Mouse (Mus musculus) intestine, embryonic 14.5 days (tissue): ENCODE data around the gene Tap1. TPM values are rescaled to one million over a fixed set of nuclear protein-coding genes. Genes with fewer than 3 reads are reported as not detected.

ENCODE experiments used
- ATAC-seq: fragments of 200-750 bp; cut with Nextera tagmentation; replicated peaks from 2 replicates; pipeline ENCODE4 v1.8.0; 2017; ENCODE audit warnings: low read depth, moderate number of reproducible peaks, moderate TSS enrichment, moderate library complexity; ENCODE audit not compliant: low FRiP score, low TSS enrichment
- DNase-seq: peaks from one replicate; pipeline ENCODE4 v3.0.0-alpha.2; 2018; ENCODE audit warnings: low spot score
- H3K27ac ChIP-seq: fragments of 300-500 bp; sonication (generic); 2 replicates; pipeline ENCODE4 v1.5.1; 2014; ENCODE audit warnings: low read depth, mild to moderate bottlenecking, control low read depth
- H3K27me3 ChIP-seq: fragments of 300-500 bp; sonication (generic); replicated peaks from 2 replicates; pipeline ENCODE4 v1.6.1; 2014; ENCODE audit warnings: low read length, control low read depth; ENCODE audit not compliant: control insufficient read depth, insufficient read depth
- H3K36me3 ChIP-seq: fragments of 300-500 bp; sonication (generic); 2 replicates; pipeline ENCODE4 v1.6.1; 2014; ENCODE audit warnings: low read length, control low read depth; ENCODE audit not compliant: control insufficient read depth, insufficient read depth
- H3K4me1 ChIP-seq: fragments of 300-500 bp; sonication (generic); replicated peaks from 2 replicates; pipeline ENCODE4 v1.6.1; 2014; ENCODE audit warnings: low read length, control low read depth, mixed read lengths; ENCODE audit not compliant: control insufficient read depth, insufficient read depth
- H3K4me2 ChIP-seq: fragments of 300-500 bp; sonication (generic); 2 replicates; pipeline ENCODE4 v1.6.1; 2014; ENCODE audit warnings: low read length
- H3K4me3 ChIP-seq: fragments of 300-500 bp; sonication (generic); 2 replicates; pipeline ENCODE4 v1.5.1; 2014; ENCODE audit warnings: low read depth, low read length, control low read depth, mixed read lengths
- H3K9ac ChIP-seq: fragments of 300-500 bp; sonication (generic); 2 replicates; pipeline ENCODE4 v1.6.1; 2014; ENCODE audit warnings: mild to moderate bottlenecking, low read length
- H3K9me3 ChIP-seq: fragments of 300-500 bp; sonication (generic); 2 replicates; pipeline ENCODE4 v1.6.1; 2016; ENCODE audit warnings: low read length, control low read depth; ENCODE audit not compliant: control insufficient read depth
- WGBS: fragments of 180-500 bp; shearing (Covaris S2); extraction: QIAGEN DNeasy Blood & Tissue Kit; methylation state at CpG from one replicate; pipeline ENCODE4 v1.1.7; 2014; 5-methylcytosine and 5-hydroxymethylcytosine counted together
- polyA plus RNA-seq: library from polyadenylated mRNA; unstranded; fragments of >200 nt; fragmentation: Nextera tagmentation; extraction: Ambion mirVana; gene quantifications from 2 replicates; pipeline ENCODE4 v1.2.1, GENCODE M21; 2014

Tap1 gene
- polyA plus RNA-seq, 1 experiment from 2014 or later = 4.9 TPM

GRCm38 (mm10) chr17:34197904-34198520 is 10.7 kb downstream of the Tap1 start:
- Histone ChIP-seq H3K27me3 (peaks cover 60% of the 10 kb centered on the region), H3K27ac (no peak overlapping the region), H3K36me3 (no peaks in the 10 kb centered on the region), H3K9ac (peak overlapping the region; percentile 22; the same call in 1 of the 2 replicates), H3K4me1 (no peaks in the 10 kb centered on the region), H3K4me3 (peak overlapping the region; percentile 38), H3K4me2 (peak overlapping the region; percentile 74), H3K9me3 (no peaks in the 10 kb centered on the region)
- DNase-seq (peak; percentile 70), ATAC-seq (no peak)
- WGBS = 3% methylated on average over 32 of the region's 32 CpGs

GRCm38 (mm10) chr17:34198521-34198912 is 11.2 kb downstream of the Tap1 start:
- H3K9me3 ChIP-seq = no peaks in the 10 kb centered on the region
- H3K36me3 ChIP-seq = no peaks in the 10 kb centered on the region
- H3K4me3 ChIP-seq = peak overlapping the region; percentile 38
- peak overlapping the region; percentile 74 for H3K4me2 ChIP-seq
- H3K27ac ChIP-seq = no peak overlapping the region
- ATAC-seq = no peak
- H3K27me3 ChIP-seq = peaks cover 62% of the 10 kb centered on the region
- DNase-seq = no peak
- WGBS = 7% methylated on average over 11 of the region's 11 CpGs
- no peaks in the 10 kb centered on the region for H3K4me1 ChIP-seq
- peak overlapping the region; percentile 22; the same call in 1 of the 2 replicates for H3K9ac ChIP-seq

GRCm38 (mm10) chr17:34199050-34199619 is 11.8 kb downstream of the Tap1 start:
- DNase-seq (no peak), ATAC-seq (no peak)
- H3K9ac ChIP-seq = no peak overlapping the region
- no peaks in the 10 kb centered on the region for H3K9me3 ChIP-seq
- no peaks in the 10 kb centered on the region for H3K4me1 ChIP-seq
- 71% methylated on average over 12 of the region's 12 CpGs for WGBS
- H3K4me3 ChIP-seq = no peak overlapping the region
- H3K4me2 ChIP-seq = no peak overlapping the region
- H3K27ac ChIP-seq = no peak overlapping the region
- H3K36me3 ChIP-seq = no peaks in the 10 kb centered on the region
- H3K27me3 ChIP-seq = peaks cover 60% of the 10 kb centered on the region

- H3K27ac ChIP-seq = no peak overlapping the region
- peaks cover 60% of the 10 kb centered on the region for H3K27me3 ChIP-seq
- no peak overlapping the region for H3K9ac ChIP-seq
- no peak overlapping the region for H3K4me2 ChIP-seq
- H3K36me3 ChIP-seq = no peaks in the 10 kb centered on the region
- no peak overlapping the region for H3K4me3 ChIP-seq
- WGBS = 87% methylated on average over 10 of the region's 10 CpGs
- peaks cover 4% of the 10 kb centered on the region; the same call in 1 of the 2 replicates for H3K4me1 ChIP-seq
- no peak for ATAC-seq
- DNase-seq = no peak
- no peaks in the 10 kb centered on the region for H3K9me3 ChIP-seq
Measured at GRCm38 (mm10) chr17:34200047-34200446, 12.7 kb downstream of the Tap1 start.

- no peaks in the 10 kb centered on the region for H3K9me3 ChIP-seq
- DNase-seq (no peak), ATAC-seq (no peak)
- H3K27ac ChIP-seq = no peak overlapping the region
- no peak overlapping the region for H3K4me3 ChIP-seq
- peaks cover 5% of the 10 kb centered on the region; the same call in 1 of the 2 replicates for H3K4me1 ChIP-seq
- H3K27me3 ChIP-seq = peaks cover 61% of the 10 kb centered on the region
- WGBS = 83% methylated on average over 16 of the region's 16 CpGs
- H3K4me2 ChIP-seq = no peak overlapping the region
- no peaks in the 10 kb centered on the region for H3K36me3 ChIP-seq
- H3K9ac ChIP-seq = no peak overlapping the region
Measured at GRCm38 (mm10) chr17:34200772-34201505, 13.6 kb downstream of the Tap1 start.

- Histone ChIP-seq H3K27me3 (peaks cover 57% of the 10 kb centered on the region), H3K9me3 (no peaks in the 10 kb centered on the region), H3K4me2 (no peak overlapping the region), H3K36me3 (no peaks in the 10 kb centered on the region), H3K4me1 (peaks cover 5% of the 10 kb centered on the region; the same call in 1 of the 2 replicates), H3K9ac (no peak overlapping the region), H3K4me3 (no peak overlapping the region), H3K27ac (no peak overlapping the region)
- 67% methylated on average over 7 of the region's 7 CpGs for WGBS
- DNase-seq (no peak), ATAC-seq (no peak)
Measured at GRCm38 (mm10) chr17:34201506-34202055, 14.2 kb downstream of the Tap1 start.

GRCm38 (mm10) chr17:34202760-34203442 is 15.5 kb downstream of the Tap1 start:
- no peak for DNase-seq
- H3K4me3 ChIP-seq = no peak overlapping the region
- no peak overlapping the region for H3K4me2 ChIP-seq
- ATAC-seq = peak; percentile 30; the same call in 1 of the 2 replicates
- H3K4me1 ChIP-seq = peaks cover 5% of the 10 kb centered on the region; the same call in 1 of the 2 replicates
- 82% methylated on average over 4 of the region's 4 CpGs for WGBS
- no peak overlapping the region for H3K9ac ChIP-seq
- H3K9me3 ChIP-seq = no peaks in the 10 kb centered on the region
- no peaks in the 10 kb centered on the region for H3K36me3 ChIP-seq
- H3K27ac ChIP-seq = no peak overlapping the region
- H3K27me3 ChIP-seq = peaks cover 44% of the 10 kb centered on the region

GRCm38 (mm10) chr17:34203444-34203843 is 16.1 kb downstream of the Tap1 start, which contains the start of gene Tap2:
Tap2 (plus strand) TSS chr17:34203527.
- 74% methylated on average over 5 of the region's 5 CpGs for WGBS
- ATAC-seq = no peak
- Histone ChIP-seq H3K27me3 (peaks cover 41% of the 10 kb centered on the region), H3K4me3 (peak within 1 kb of the TSS; percentile 59), H3K9me3 (no peaks in the 10 kb centered on the region), H3K4me1 (peaks cover 5% of the 10 kb centered on the region; the same call in 1 of the 2 replicates), H3K9ac (peak within 1 kb of the TSS; percentile 58), H3K4me2 (peak within 1 kb of the TSS; percentile 91), H3K36me3 (no peaks in the 10 kb centered on the region), H3K27ac (no peak within 1 kb of the TSS)
- DNase-seq = no peak
